Comparison of ENCODE assay signal across 26 mouse cellular contexts in genomic region chr9:89917431-89917830, GRCm38 (mm10). TPM values are rescaled to one million over a fixed set of nuclear protein-coding genes. Genes with fewer than 3 reads are reported as not detected.
DNase-seq lines count a peak whose midpoint lies in the region; ATAC-seq and TF ChIP-seq lines count a peak whose summit lies in the region.
"Had no signal": no experiment of that assay in that cellular context is flagged by ENCODE, and none has a peak within 500 bp of the region (broad histone marks: within the 10 kb centered on the region; RNA-seq: fewer than 3 reads in every experiment).

No protein-coding gene starts in this region.

- H3K27ac ChIP-seq in left cerebral cortex, adult 2 months = no peak overlapping the region
- H3K27ac ChIP-seq: forebrain, embryonic 13.5 days; heart, embryonic 15.5 days; hindbrain, embryonic 14.5 days; liver, embryonic 15.5 days; midbrain, embryonic 15.5 days; neural tube, embryonic 13.5 days; stomach, embryonic 15.5 days had no signal

- intact Hi-C loops in left cerebral cortex, adult 2 months (cut with DNase I) = loop anchor here (10.0 kb wide), 1 partner anchor 183 kb away; the partner anchor contains the start of gene Ankrd34c
- intact Hi-C loops in left cerebral cortex, postnatal 25 days (cut with DNase I) = no loop called here

- H3K4me3 ChIP-seq in left cerebral cortex, adult 2 months = no peak overlapping the region
- H3K4me3 ChIP-seq: forebrain, embryonic 13.5 days; heart, embryonic 15.5 days; liver, embryonic 15.5 days; midbrain, embryonic 15.5 days; myocyte; neural tube, embryonic 13.5 days; stomach, embryonic 15.5 days had no signal

- ATAC-seq in neutrophil, adult 5-6 weeks (ENCODE audit: extremely low read depth, insufficient number of reproducible peaks, low FRiP score, poor library complexity, severe bottlenecking) = peak; percentile 25; the same call in 1 of the 2 replicates
- ATAC-seq: forebrain, embryonic 13.5 days; inflammation-experienced regulatory T-cells, adult 6 months; midbrain, embryonic 15.5 days had no signal

- DNase-seq in adrenal gland, adult (ENCODE audit: inconsistent age in 2 of 2, low spot score in 1 of 2) = peak; percentile 39 to 87
- DNase-seq in adrenal gland, adult 18-20 months (ENCODE audit: low spot score in 2 of 2) = no peak
- DNase-seq in left cerebral cortex, adult 2 months (ENCODE audit: extremely low spot score in 1 of 2, low spot score in 2 of 2) = no peak
- DNase-seq in left cerebral cortex, postnatal 25 days (ENCODE audit: low spot score in 2 of 2) = no peak
- DNase-seq in A20 (ENCODE audit: low read depth, low spot score) = peak; percentile 7
- DNase-seq in heart, postnatal 4 days = no peak
- DNase-seq: adrenal gland, postnatal 10 days; cerebellum, adult 2 months; cerebellum, postnatal 36 days; heart, postnatal 36 days; kidney, adult 8-10 months; kidney, postnatal 10 days; lung, postnatal 14 days; thymus, adult 18-20 months; thymus, postnatal 36 days had no signal

- peak; percentile 3 for TF ChIP-seq CTCF in left cerebral cortex, adult 2 months (IDR thresholded peaks at IDR 0.05)

RNA-seq across cellular contexts. Expression of gene Rasgrf1, which starts 7.7 kb away (rescaled TPM):
- total RNA-seq in adrenal gland, adult 18-20 months (2021) = 10 to 100 TPM; 18.2 to 26.9 TPM
- 100 to 1,000 TPM; 273 to 297 TPM for total RNA-seq in left cerebral cortex, adult 2 months (2021)
- 100 to 1,000 TPM; 213 to 223 TPM for total RNA-seq in left cerebral cortex, postnatal 25 days (2021)
- not detected in 2 replicates for total RNA-seq in neutrophil, adult 5-6 weeks (2017)
- total RNA-seq in heart, postnatal 4 days (2021) = not detected
- total RNA-seq: heart, postnatal 36 days; megakaryocyte-erythroid progenitor cell, adult 5-6 weeks had no signal

Comparison
In these comparisons a context has a peak if more than half of its experiments do, and no peak if none do; other contexts are left out.
1. DNase-seq: peak in adrenal gland, adult (2 of 2) and A20 (single experiment); none in adrenal gland, adult 18-20 months (0 of 2), left cerebral cortex, adult 2 months (0 of 2), left cerebral cortex, postnatal 25 days (0 of 2) and heart, postnatal 4 days (single experiment).
2. RNA of gene Rasgrf1, which starts 7.7 kb away (total RNA-seq): 273 to 297 TPM in left cerebral cortex, adult 2 months, 213 to 223 TPM in left cerebral cortex, postnatal 25 days and 18.2 to 26.9 TPM in adrenal gland, adult 18-20 months; not detected in neutrophil, adult 5-6 weeks and not detected in heart, postnatal 4 days; every median in the first group is over 10 times any median in the second.